Mouse (Mus musculus): ENCODE measurements around the gene Pbp2.

DNA sequence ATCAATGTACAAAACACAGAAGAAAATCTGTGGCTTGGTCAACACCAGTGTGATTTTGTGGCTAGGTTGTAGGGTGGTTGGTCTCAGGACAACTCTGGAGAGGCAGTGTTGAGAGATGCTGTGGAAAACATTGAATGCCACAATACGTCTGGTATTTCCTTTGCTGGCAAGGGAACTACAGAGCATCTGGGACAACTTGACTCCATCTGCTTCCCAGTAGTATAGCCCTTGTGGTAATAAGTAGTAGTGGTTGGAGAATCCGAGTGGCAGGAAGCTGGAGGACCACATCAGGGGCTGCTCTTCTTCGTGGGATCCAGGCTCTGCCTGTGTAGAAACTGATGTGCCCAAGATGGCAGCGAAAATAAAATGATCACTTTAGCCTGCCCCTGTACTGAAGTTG, 21.7 kb upstream of the Pbp2 start:
- TF ChIP-seq POLR2A (IDR thresholded peaks at IDR 0.05; ENCODE audit: borderline replicate concordance, insufficient read depth, low read length) (no peak), CTCF (IDR thresholded peaks at IDR 0.05; ENCODE audit: borderline replicate concordance, insufficient read depth, low read depth, low read length) (no peak)

All from cerebellum, adult 2 months (tissue).